Mouse (Mus musculus) thymus, adult 2 months (tissue): ENCODE data around the gene BC051665. TPM values are rescaled to one million over a fixed set of nuclear protein-coding genes. Genes with fewer than 3 reads are reported as not detected.

Experiments
- DNase-seq: peaks from one replicate; pipeline ENCODE4 v3.0.0; 2021
- H3K27ac ChIP-seq: fragments of 200-500 bp; 2 replicates; pipeline ENCODE4 v1.5.1; 2012; ENCODE audit warnings: low read length, control low read depth; ENCODE audit not compliant: control insufficient read depth, insufficient read depth
- H3K27me3 ChIP-seq: fragments of 200-500 bp; 2 replicates; pipeline ENCODE4 v1.6.1; 2012; ENCODE audit warnings: mild to moderate bottlenecking, low read length, moderate library complexity, mixed read lengths; ENCODE audit not compliant: control insufficient read depth, insufficient read depth
- H3K36me3 ChIP-seq: fragments of 200-500 bp; 2 replicates; pipeline ENCODE4 v1.6.1; 2012; ENCODE audit warnings: mild to moderate bottlenecking, low read length, moderate library complexity; ENCODE audit not compliant: control insufficient read depth, insufficient read depth
- H3K4me1 ChIP-seq: fragments of 200-500 bp; replicated peaks from 2 replicates; pipeline ENCODE4 v1.6.1; 2012; ENCODE audit warnings: low read length; ENCODE audit not compliant: control insufficient read depth, insufficient read depth
- H3K4me3 ChIP-seq: fragments of 200-500 bp; 2 replicates; pipeline ENCODE4 v1.5.1; 2012; ENCODE audit warnings: mild to moderate bottlenecking, low read length, control low read depth, moderate library complexity; ENCODE audit not compliant: control insufficient read depth, insufficient read depth
- CTCF ChIP-seq: fragments of 200-500 bp; IDR thresholded peaks from 2 replicates; pipeline ENCODE4 v1.5.1; 2012; ENCODE audit warnings: mild to moderate bottlenecking, control low read depth, low read length, moderate library complexity, borderline replicate concordance; ENCODE audit not compliant: control insufficient read depth, poor library complexity, insufficient read depth; ENCODE audit errors: extremely low read depth
- POLR2A ChIP-seq: fragments of 200-500 bp; IDR thresholded peaks from 2 replicates; pipeline ENCODE4 v1.6.1; 2012; ENCODE audit warnings: mild to moderate bottlenecking, low read length, control low read depth, moderate library complexity; ENCODE audit not compliant: control insufficient read depth, poor library complexity, insufficient read depth; ENCODE audit errors: extremely low read depth
- WGBS: fragments of 180-500 bp; shearing (Covaris S2); methylation state at CpG from one replicate; pipeline ENCODE4 v1.1.7; 2018; 5-methylcytosine and 5-hydroxymethylcytosine counted together
- polyA plus RNA-seq: library from polyadenylated mRNA; depleted of rRNA; stranded (reverse); fragments of >200 nt; gene quantifications from 2 replicates; pipeline ENCODE4 v1.2.3, GENCODE M21; 2012

Gene BC051665
- polyA plus RNA-seq, 1 experiment = not detected

DNA sequence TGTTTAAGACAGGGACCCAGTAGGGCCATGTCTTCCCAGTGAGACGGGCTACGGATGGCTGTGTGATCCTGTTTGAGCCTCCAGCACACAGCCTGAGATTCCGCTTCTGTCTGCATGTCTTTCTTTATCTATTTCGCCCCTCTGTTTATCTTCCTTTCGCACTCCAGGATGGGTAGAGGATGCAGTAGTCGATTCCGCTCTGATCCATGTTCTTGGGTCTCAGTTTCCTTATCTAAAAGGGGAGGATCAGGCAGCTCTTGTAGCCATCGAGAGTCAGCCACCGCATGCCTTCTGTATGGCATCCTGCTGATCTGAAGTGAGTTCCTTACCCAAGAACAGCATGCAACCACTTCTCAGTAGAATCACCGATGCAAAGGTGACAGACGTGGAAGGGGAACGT is 40.8 kb downstream of the BC051665 start:
- TF ChIP-seq CTCF = no peak
- no peak for TF ChIP-seq POLR2A
- Histone ChIP-seq H3K4me3 (no peak overlapping the region), H3K36me3 (peaks cover 4% of the 10 kb centered on the region; the same call in 1 of the 2 replicates), H3K27ac (no peak overlapping the region), H3K27me3 (no peaks in the 10 kb centered on the region), H3K4me1 (no peaks in the 10 kb centered on the region)
- WGBS = 97% methylated on average over 12 of the region's 12 CpGs
- no peak for DNase-seq

DNA sequence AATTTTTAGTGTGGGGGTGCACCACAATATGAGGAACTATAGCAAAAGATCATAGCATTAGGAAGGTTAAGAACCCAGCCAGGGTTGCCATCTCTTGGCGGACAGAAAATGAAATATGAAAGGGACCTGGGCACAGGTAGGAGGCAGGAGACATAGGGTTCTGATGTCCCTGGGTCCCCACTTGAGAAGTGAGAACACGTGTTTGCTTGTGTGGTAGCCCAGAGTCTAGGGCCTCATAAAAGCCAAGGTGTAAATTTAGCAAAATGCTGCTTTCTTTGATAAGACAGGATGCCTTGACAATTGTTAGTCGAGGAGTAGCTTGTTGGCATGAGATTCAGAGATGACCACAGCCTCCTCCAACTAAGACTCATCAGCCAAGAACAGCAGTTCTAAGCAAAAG is 41.4 kb downstream of the BC051665 start:
- Histone ChIP-seq H3K4me3 (no peak overlapping the region), H3K36me3 (peaks cover 4% of the 10 kb centered on the region; the same call in 1 of the 2 replicates), H3K4me1 (no peaks in the 10 kb centered on the region), H3K27me3 (no peaks in the 10 kb centered on the region), H3K27ac (no peak overlapping the region)
- TF ChIP-seq POLR2A (no peak), CTCF (no peak)
- DNase-seq = no peak
- 90% methylated on average over 3 of the region's 3 CpGs for WGBS

DNA sequence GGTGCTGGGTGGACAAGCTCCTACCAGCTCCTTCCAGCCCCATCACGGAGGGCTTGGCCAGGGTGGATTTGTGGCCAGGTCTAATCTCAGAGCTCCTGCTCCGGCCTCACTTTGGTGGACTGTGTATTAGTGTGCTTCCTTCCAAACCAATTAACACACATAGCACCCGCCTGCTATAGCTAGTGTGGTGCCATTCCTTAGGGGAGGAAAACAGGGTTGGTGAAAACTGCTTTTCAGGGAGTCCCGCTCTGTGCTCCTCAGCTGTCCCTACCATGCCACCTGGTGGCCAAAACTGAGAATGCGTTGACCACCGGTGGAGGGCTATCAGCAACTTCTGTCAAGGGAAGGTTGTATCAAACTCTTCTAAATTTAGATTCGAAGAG is 42.1 kb downstream of the BC051665 start:
- no peak overlapping the region for H3K27ac ChIP-seq
- peaks cover 1% of the 10 kb centered on the region; the same call in 1 of the 2 replicates for H3K36me3 ChIP-seq
- no peaks in the 10 kb centered on the region for H3K4me1 ChIP-seq
- TF ChIP-seq POLR2A (no peak), CTCF (peak; percentile 77; the same call in 1 of the 2 replicates)
- no peak overlapping the region for H3K4me3 ChIP-seq
- 37% methylated on average over 7 of the region's 7 CpGs for WGBS
- DNase-seq = peak; percentile 87
- H3K27me3 ChIP-seq = no peaks in the 10 kb centered on the region

- Histone ChIP-seq H3K4me3 (no peak overlapping the region), H3K36me3 (no peaks in the 10 kb centered on the region), H3K4me1 (no peaks in the 10 kb centered on the region), H3K27ac (no peak overlapping the region), H3K27me3 (no peaks in the 10 kb centered on the region)
- 82% methylated on average over 13 of the region's 13 CpGs for WGBS
- TF ChIP-seq CTCF (no peak), POLR2A (no peak)
- DNase-seq = no peak
These were observed 42.6 kb downstream of the BC051665 start for GRCm38 (mm10) chr13:60743381-60744077.

- TF ChIP-seq POLR2A = no peak
- no peak for TF ChIP-seq CTCF
- no peaks in the 10 kb centered on the region for H3K27me3 ChIP-seq
- H3K4me3 ChIP-seq = no peak overlapping the region
- H3K36me3 ChIP-seq = no peaks in the 10 kb centered on the region
- 86% methylated on average over 3 of the region's 3 CpGs for WGBS
- peaks cover 4% of the 10 kb centered on the region for H3K4me1 ChIP-seq
- no peak overlapping the region for H3K27ac ChIP-seq
- no peak for DNase-seq
These were observed 43.6 kb downstream of the BC051665 start for GRCm38 (mm10) chr13:60742611-60743010.

DNA sequence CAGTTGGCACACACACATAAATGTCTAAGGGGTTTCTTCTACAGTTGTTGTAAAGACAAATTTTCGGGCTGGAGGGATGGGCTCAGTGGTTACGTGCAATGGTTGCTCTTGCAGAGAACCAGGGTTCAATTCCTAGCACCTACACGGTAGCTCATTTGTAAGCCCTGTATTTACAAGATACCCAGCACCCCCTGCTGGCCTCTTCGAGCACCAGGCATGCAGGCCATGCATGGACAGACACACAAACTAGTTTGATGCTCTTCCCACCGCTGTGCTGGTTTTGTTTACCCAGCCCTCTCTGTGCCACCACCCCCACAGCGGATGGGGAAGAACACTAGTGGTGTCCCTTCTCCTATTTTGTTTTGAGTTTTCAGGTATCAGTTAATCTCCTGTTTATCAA is 45.9 kb downstream of the BC051665 start:
- DNase-seq = no peak
- H3K4me1 ChIP-seq = peaks cover 8% of the 10 kb centered on the region
- H3K36me3 ChIP-seq = no peaks in the 10 kb centered on the region
- no peak overlapping the region for H3K27ac ChIP-seq
- no peaks in the 10 kb centered on the region for H3K27me3 ChIP-seq
- 96% methylated on average over 6 of the region's 6 CpGs for WGBS
- H3K4me3 ChIP-seq = no peak overlapping the region
- no peak for TF ChIP-seq CTCF

- Histone ChIP-seq H3K36me3 (no peaks in the 10 kb centered on the region), H3K27me3 (no peaks in the 10 kb centered on the region), H3K4me1 (peaks cover 10% of the 10 kb centered on the region), H3K27ac (peak overlapping the region; percentile 61), H3K4me3 (no peak overlapping the region)
- TF ChIP-seq POLR2A = no peak
- TF ChIP-seq CTCF = 0 out of 2 replicates have a peak, but pooled peaks have one; percentile 45
- WGBS = under 1% methylated on average over 9 of the region's 9 CpGs
- DNase-seq = peak; percentile 79
These were observed 47.7 kb downstream of the BC051665 start for GRCm38 (mm10) chr13:60738429-60738828.
